In the genomic region with DNA sequence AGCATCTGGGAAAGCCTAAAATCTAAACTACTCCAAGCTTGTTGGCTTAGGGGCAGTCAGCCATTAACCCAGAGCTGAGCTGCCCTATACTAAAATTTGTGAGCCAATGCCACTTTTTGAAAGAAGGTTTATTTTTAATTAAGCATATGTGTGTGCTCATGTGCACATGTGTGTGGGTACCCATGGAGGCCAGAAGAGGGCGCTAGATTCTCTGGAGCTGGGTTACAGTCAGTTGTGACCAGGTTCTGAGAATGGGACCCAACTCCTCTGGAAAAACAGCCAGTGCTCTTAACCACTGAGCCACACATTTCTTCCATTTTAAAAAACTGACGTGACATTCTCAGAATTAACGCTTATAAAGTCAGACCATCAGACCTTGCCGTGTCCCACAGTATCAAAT, we compare ENCODE assay signal across 20 mouse cellular contexts.
DNase-seq lines count a peak whose midpoint lies in the region; ATAC-seq and TF ChIP-seq lines count a peak whose summit lies in the region.
"Had no signal": no experiment of that assay in that cellular context is flagged by ENCODE, and none has a peak within 500 bp of the region (broad histone marks: within the 10 kb centered on the region; RNA-seq: fewer than 3 reads in every experiment).

No protein-coding gene starts in this region.

- no peak for ATAC-seq in CD4-positive, CD25-positive, alpha-beta regulatory T cell, adult 4 months
- ATAC-seq in neural tube, embryonic 15.5 days (ENCODE audit: low FRiP score) = no peak
- ATAC-seq: forebrain, embryonic 15.5 days; liver, postnatal 0 days had no signal

- H3K27me3 ChIP-seq in heart, adult 2 months (ENCODE audit: control insufficient read depth, insufficient read depth, low read length) = no peaks in the 10 kb centered on the region
- no peaks in the 10 kb centered on the region for H3K27me3 ChIP-seq in neural tube, embryonic 15.5 days (replicated peaks)
- H3K27me3 ChIP-seq: forebrain, embryonic 15.5 days; hindbrain, embryonic 12.5 days had no signal

- 88% methylated on average over 4 of the region's 4 CpGs for WGBS in heart, adult 2 months
- WGBS in lung, adult 2 months = 83% methylated on average over 4 of the region's 4 CpGs
- 89% methylated on average over 4 of the region's 4 CpGs for WGBS in neural tube, embryonic 15.5 days

- H3K79me2 ChIP-seq in heart, adult 2 months (replicated peaks; ENCODE audit: control insufficient read depth, insufficient read depth, low read length) = no peaks in the 10 kb centered on the region

- DNase-seq in heart, adult 2 months = no peak
- DNase-seq in heart, adult 18-20 months = no peak
- no peak for DNase-seq in lung, adult 2 months
- DNase-seq in lung, adult 18-20 months = no peak
- DNase-seq in A20 (ENCODE audit: low read depth, low spot score) = peak; percentile 20
- peak; percentile 76 for DNase-seq in ZHBTc4 (ENCODE audit: low read depth, low spot score)
- DNase-seq: adrenal gland, postnatal 14 days; cerebellum, adult 9-11 months; gastrocnemius, postnatal 14 days; heart, adult 11 months; kidney, postnatal 4 days; liver, postnatal 0 days; thymus, postnatal 25 days had no signal

- no peak overlapping the region for H3K9ac ChIP-seq in heart, adult 2 months (ENCODE audit: low read depth, low read length)
- H3K9ac ChIP-seq in neural tube, embryonic 15.5 days (replicated peaks) = no peak overlapping the region
- H3K9ac ChIP-seq: forebrain, embryonic 15.5 days; hindbrain, embryonic 12.5 days; liver, postnatal 0 days had no signal

- 0 out of 2 replicates have a peak, but pooled peaks have one; percentile 3 for TF ChIP-seq CTCF in heart, adult 2 months (IDR thresholded peaks at IDR 0.05)
- 0 out of 2 replicates have a peak, but pooled peaks have one; percentile 1 for TF ChIP-seq CTCF in lung, adult 2 months (IDR thresholded peaks at IDR 0.05; ENCODE audit: insufficient read depth, low read length)

- H3K4me3 ChIP-seq in heart, adult 2 months = no peak overlapping the region
- no peak overlapping the region for H3K4me3 ChIP-seq in lung, adult 2 months (replicated peaks; ENCODE audit: extremely low read depth, low read depth, low read length)
- H3K4me3 ChIP-seq in neural tube, embryonic 15.5 days (replicated peaks) = no peak overlapping the region
- H3K4me3 ChIP-seq: embryonic facial prominence, embryonic 10.5 days; forebrain, embryonic 15.5 days; hindbrain, embryonic 12.5 days; limb, embryonic 10.5 days had no signal

- H3K9me3 ChIP-seq in neural tube, embryonic 15.5 days (replicated peaks) = 0 out of 2 replicates have a peak, but pooled peaks cover 3% of the 10 kb centered on the region
- H3K9me3 ChIP-seq: limb, embryonic 10.5 days had no signal

- H3K4me2 ChIP-seq in neural tube, embryonic 15.5 days = no peak overlapping the region
- H3K4me2 ChIP-seq: forebrain, embryonic 15.5 days had no signal

- no peaks in the 10 kb centered on the region for H3K36me3 ChIP-seq in heart, adult 2 months (ENCODE audit: control insufficient read depth, insufficient read depth, low read length)
- no peaks in the 10 kb centered on the region for H3K36me3 ChIP-seq in neural tube, embryonic 15.5 days
- H3K36me3 ChIP-seq: embryonic facial prominence, embryonic 10.5 days; forebrain, embryonic 15.5 days; hindbrain, embryonic 12.5 days; limb, embryonic 10.5 days had no signal

- no peak overlapping the region for H3K27ac ChIP-seq in heart, adult 2 months
- no peak overlapping the region for H3K27ac ChIP-seq in neural tube, embryonic 15.5 days (replicated peaks)
- H3K27ac ChIP-seq: embryonic facial prominence, embryonic 10.5 days; forebrain, embryonic 15.5 days; hindbrain, embryonic 12.5 days; limb, embryonic 10.5 days; macrophage had no signal

- H3K4me1 ChIP-seq in heart, adult 2 months (ENCODE audit: control insufficient read depth, insufficient read depth, low read length) = no peaks in the 10 kb centered on the region
- no peaks in the 10 kb centered on the region for H3K4me1 ChIP-seq in lung, adult 2 months (ENCODE audit: control insufficient read depth, insufficient read depth, low read length)
- H3K4me1 ChIP-seq in neural tube, embryonic 15.5 days = peaks cover 9% of the 10 kb centered on the region; the same call in 1 of the 2 replicates
- H3K4me1 ChIP-seq: embryonic facial prominence, embryonic 10.5 days; forebrain, embryonic 15.5 days; hindbrain, embryonic 12.5 days had no signal

- TF ChIP-seq POLR2A in heart, adult 2 months (IDR thresholded peaks at IDR 0.05; ENCODE audit: insufficient read depth, low read depth, low read length) = no peak
- TF ChIP-seq POLR2A in lung, adult 2 months (IDR thresholded peaks at IDR 0.05; ENCODE audit: borderline replicate concordance, extremely low read depth, low read depth, low read length) = no peak

- intact Hi-C loops in heart, adult 2 months (cut with DNase I) = no loop called here

- TF ChIP-seq EP300 in heart, adult 2 months (IDR thresholded peaks at IDR 0.05; ENCODE audit: insufficient read depth, low read depth, low read length) = no peak

Comparison
In these comparisons a context has a peak if more than half of its experiments do, and no peak if none do; other contexts are left out.
1. DNase-seq: peak in A20 (single experiment) and ZHBTc4 (single experiment); none in heart, adult 2 months (0 of 2), heart, adult 18-20 months (0 of 2), lung, adult 2 months (single experiment) and lung, adult 18-20 months (0 of 2).